Mouse (Mus musculus) thymus, adult 2 months (tissue): ENCODE measurements around the gene Cadm4.

Experiments used
- CTCF ChIP-seq: fragments of 200-500 bp; IDR thresholded peaks from 2 replicates; pipeline ENCODE4 v1.5.1; 2012; ENCODE audit warnings: mild to moderate bottlenecking, control low read depth, low read length, moderate library complexity, borderline replicate concordance; ENCODE audit not compliant: control insufficient read depth, poor library complexity, insufficient read depth; ENCODE audit errors: extremely low read depth
- POLR2A ChIP-seq: fragments of 200-500 bp; IDR thresholded peaks from 2 replicates; pipeline ENCODE4 v1.6.1; 2012; ENCODE audit warnings: mild to moderate bottlenecking, low read length, control low read depth, moderate library complexity; ENCODE audit not compliant: control insufficient read depth, poor library complexity, insufficient read depth; ENCODE audit errors: extremely low read depth

GRCm38 (mm10) chr7:24547534-24548036, 65.8 kb downstream of the Cadm4 start:
- TF ChIP-seq CTCF, result no peak
- no peak for TF ChIP-seq POLR2A
